Mouse (Mus musculus) erythroblast, embryonic 14.5 days (primary cell): ENCODE measurements around the gene Cped1. TPM values are rescaled to one million over a fixed set of nuclear protein-coding genes. Genes with fewer than 3 reads are reported as not detected.

ENCODE experiments used
- H3K27me3 ChIP-seq: 2 replicates; pipeline ENCODE4 v1.6.1; 2012; ENCODE audit warnings: inconsistent platforms; ENCODE audit not compliant: control insufficient read depth
- H3K36me3 ChIP-seq: 2 replicates; pipeline ENCODE4 v1.6.1; 2012; ENCODE audit warnings: mild to moderate bottlenecking, inconsistent platforms; ENCODE audit not compliant: control insufficient read depth
- H3K4me1 ChIP-seq: 2 replicates; pipeline ENCODE4 v1.6.1; 2012; ENCODE audit warnings: inconsistent platforms; ENCODE audit not compliant: control insufficient read depth
- H3K4me3 ChIP-seq: replicated peaks from 2 replicates; pipeline ENCODE3; 2012; ENCODE audit warnings: moderate library complexity, mild to moderate bottlenecking, inconsistent platforms
- H3K9me3 ChIP-seq: 2 replicates; pipeline ENCODE4 v1.6.1; 2012; ENCODE audit warnings: low read length, inconsistent platforms, mixed read lengths; ENCODE audit not compliant: control insufficient read depth
- GATA1 ChIP-seq: IDR thresholded peaks from 2 replicates; pipeline ENCODE4 v1.6.1; 2012; ENCODE audit warnings: low read length, inconsistent platforms, mixed read lengths
- TAL1 ChIP-seq: IDR thresholded peaks from 3 replicates; pipeline ENCODE4 v1.6.1; 2012; ENCODE audit warnings: low read length, inconsistent platforms, mixed read lengths
- polyA plus RNA-seq: library from polyadenylated mRNA; stranded (reverse); fragments of >175 nt; gene quantifications from 2 replicates; pipeline ENCODE4 v1.2.3, GENCODE M21; 2012

Cped1 gene
- polyA plus RNA-seq, 1 experiment: 0.02 TPM

DNA sequence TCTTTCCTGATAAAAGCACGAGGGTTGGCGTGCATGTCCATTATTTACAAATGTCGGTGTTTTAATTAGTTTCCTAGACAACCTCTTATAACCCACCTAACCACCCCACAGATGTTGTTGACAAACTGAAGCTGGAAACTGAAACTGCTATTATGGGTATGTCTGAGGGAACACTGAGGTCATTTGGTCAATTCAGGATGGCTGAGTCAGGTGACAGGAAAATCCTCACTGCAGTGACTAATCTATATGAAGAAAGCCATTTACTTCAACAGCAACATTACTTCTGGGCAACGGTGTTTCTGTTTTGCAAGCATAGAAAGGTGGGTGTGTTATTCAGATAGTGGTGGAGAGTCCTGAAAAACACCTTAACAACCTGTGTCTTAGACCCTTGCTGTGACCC is 12.4 kb downstream of the Cped1 start:
- H3K36me3 ChIP-seq: no peaks in the 10 kb centered on the region
- no peaks in the 10 kb centered on the region for H3K4me1 ChIP-seq
- H3K9me3 ChIP-seq: no peaks in the 10 kb centered on the region
- TF ChIP-seq TAL1 (no peak), GATA1 (no peak)
- no peaks in the 10 kb centered on the region for H3K27me3 ChIP-seq
- H3K4me3 ChIP-seq: no peak overlapping the region

DNA sequence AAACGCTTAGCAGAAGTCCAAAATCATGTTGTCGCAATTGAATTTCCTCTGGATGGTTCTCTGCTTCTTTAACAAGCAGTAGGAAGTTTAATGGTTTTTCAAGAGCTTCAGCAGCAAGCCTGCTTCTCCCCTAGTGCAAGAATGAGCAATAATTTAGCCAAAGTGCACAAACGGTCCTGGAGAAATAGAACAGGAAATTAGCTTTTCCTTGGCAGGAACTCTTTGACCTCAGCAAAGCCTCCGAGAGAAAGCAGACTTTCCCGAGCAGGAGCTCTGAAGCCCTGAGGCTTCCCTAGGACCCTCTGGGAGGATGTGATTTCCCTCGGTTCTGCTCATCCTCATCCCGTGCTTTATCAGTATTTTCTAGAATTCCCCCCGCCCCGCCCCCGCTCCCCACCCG is 13.3 kb downstream of the Cped1 start:
- Histone ChIP-seq H3K36me3 (no peaks in the 10 kb centered on the region), H3K4me1 (no peaks in the 10 kb centered on the region), H3K27me3 (no peaks in the 10 kb centered on the region), H3K9me3 (no peaks in the 10 kb centered on the region), H3K4me3 (no peak overlapping the region)
- no peak for TF ChIP-seq GATA1
- TF ChIP-seq TAL1: no peak

DNA sequence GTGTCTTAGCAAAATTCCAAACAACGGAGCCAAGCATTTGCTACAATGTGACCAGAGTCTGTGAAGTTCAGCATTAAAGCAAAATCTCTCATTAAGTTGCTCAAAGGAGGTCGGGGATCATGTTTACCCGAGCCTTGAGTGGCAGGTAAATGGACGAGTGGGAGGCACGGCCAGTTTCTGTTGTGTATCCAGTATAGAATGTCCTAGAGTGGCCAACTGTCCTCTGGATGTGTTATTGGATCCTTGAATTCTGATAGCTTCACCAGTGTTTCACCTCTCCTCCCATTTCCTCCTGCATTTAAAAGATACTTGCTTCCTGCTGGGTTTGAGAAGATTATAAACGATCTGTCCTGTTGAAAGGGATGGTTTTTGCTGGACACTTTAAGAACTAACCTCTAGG is 14.4 kb downstream of the Cped1 start:
- Histone ChIP-seq H3K4me3 (no peak overlapping the region), H3K27me3 (no peaks in the 10 kb centered on the region), H3K36me3 (no peaks in the 10 kb centered on the region), H3K4me1 (no peaks in the 10 kb centered on the region), H3K9me3 (no peaks in the 10 kb centered on the region)
- TF ChIP-seq TAL1 (no peak), GATA1 (no peak)

DNA sequence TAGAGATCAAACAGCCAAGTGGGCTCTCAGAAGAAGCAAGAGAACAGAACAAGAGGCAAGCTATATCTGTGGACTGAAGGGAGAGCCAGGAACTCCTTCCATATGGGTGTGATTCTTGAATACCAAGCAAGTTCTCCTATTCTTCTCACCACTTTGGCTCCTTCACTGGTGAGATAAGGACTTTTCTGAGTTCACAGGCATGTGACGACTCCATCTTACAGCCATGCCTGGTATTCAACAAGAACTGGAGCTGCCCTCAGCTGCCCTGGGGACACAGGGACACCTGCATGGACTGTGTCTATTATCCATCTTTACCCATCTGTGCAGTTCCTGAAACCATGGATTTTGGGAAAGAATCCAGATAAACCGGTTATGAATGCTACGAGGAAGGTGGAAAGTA is 15.2 kb downstream of the Cped1 start:
- Histone ChIP-seq H3K27me3 (no peaks in the 10 kb centered on the region), H3K36me3 (no peaks in the 10 kb centered on the region), H3K4me3 (no peak overlapping the region), H3K9me3 (no peaks in the 10 kb centered on the region), H3K4me1 (no peaks in the 10 kb centered on the region)
- TF ChIP-seq GATA1 (no peak), TAL1 (no peak)

DNA sequence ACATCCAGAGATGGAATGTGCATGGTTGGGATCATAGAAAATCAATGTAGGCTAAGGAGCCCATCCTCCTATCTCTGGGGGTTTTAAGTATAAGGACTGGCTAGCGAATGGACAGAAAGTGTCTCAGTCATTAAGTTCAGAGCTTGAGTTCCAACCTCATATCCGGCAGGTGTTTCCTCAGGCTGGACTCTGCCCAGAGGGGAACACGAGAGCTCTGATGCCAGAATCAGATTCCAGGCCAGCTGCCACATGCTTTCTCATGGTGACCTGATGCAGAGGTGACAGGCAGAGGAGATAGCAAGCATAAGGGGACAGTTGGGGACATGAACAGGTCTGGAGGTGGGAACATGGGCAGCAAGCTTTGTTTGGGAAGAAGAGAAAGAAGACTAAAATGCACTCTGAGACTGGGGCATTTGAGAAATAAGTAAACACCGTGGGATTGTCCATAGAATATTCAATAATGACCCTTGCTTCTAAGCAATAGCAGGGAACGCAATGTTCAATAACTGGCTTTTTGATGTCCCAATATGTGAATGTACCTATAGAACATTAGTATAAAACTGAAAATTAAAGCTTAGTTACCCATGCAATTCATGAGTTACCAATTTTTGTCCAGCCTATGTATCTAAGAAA is 15.7 kb downstream of the Cped1 start:
- Histone ChIP-seq H3K9me3 (no peaks in the 10 kb centered on the region), H3K4me1 (no peaks in the 10 kb centered on the region), H3K4me3 (no peak overlapping the region), H3K27me3 (no peaks in the 10 kb centered on the region), H3K36me3 (no peaks in the 10 kb centered on the region)
- TF ChIP-seq TAL1: no peak

DNA sequence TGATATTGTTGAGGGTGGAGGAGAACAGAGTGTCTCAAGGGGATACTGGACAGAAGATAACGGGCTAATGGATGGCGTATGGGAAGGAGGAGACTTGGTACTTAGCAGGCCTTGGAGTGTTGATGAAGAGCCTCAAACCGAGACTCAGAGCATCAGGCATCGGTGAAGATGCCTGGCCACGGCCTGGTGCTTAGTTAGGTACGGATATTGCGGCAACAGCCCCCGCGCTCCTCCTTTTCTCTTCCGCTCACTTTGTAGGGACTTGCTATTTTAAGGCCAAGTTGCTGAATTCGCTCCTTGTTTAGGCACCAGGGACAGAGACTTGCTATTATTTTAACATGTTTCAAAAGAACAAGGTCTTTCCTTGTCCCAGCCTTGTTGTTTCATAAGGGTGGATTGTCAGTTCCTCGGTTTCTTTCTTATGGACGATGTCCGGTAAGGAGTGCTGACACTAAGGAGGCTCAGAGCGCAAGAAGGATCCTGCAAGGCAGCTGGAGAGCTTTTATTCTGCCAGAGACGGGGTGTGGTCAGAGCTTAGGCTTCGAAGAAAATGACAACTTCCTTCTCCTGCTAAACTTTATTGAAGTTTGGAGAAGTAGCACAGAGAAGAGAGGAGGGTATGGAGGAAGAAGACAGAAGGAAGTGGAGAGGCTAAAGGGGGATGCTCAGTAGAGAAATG is 16.9 kb downstream of the Cped1 start:
- no peaks in the 10 kb centered on the region for H3K27me3 ChIP-seq
- H3K4me3 ChIP-seq: no peak overlapping the region
- no peaks in the 10 kb centered on the region for H3K4me1 ChIP-seq
- H3K36me3 ChIP-seq: no peaks in the 10 kb centered on the region
- no peak for TF ChIP-seq TAL1
- TF ChIP-seq GATA1: no peak
- H3K9me3 ChIP-seq: no peaks in the 10 kb centered on the region

DNA sequence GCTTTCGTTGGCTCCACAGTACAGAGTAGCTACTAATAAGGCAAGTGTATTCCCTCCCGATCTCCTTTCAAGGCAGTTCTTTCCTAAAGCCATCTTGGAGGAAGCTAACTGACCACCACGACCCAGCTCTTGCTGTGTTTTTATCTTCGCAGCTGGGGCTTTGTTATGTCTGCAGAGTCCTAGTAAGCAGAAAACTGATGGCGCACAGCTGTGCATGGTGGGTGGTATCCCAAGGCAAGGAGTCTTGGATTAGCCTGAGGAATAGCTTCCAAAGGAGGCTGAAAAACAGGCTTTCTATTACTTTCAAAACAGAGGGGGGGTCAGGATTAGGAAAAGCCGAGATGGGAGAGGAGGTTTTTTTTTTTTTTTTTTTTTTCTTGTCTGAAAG is 17.5 kb downstream of the Cped1 start:
- no peaks in the 10 kb centered on the region for H3K9me3 ChIP-seq
- TF ChIP-seq TAL1 (no peak), GATA1 (no peak)
- H3K4me3 ChIP-seq: no peak overlapping the region

DNA sequence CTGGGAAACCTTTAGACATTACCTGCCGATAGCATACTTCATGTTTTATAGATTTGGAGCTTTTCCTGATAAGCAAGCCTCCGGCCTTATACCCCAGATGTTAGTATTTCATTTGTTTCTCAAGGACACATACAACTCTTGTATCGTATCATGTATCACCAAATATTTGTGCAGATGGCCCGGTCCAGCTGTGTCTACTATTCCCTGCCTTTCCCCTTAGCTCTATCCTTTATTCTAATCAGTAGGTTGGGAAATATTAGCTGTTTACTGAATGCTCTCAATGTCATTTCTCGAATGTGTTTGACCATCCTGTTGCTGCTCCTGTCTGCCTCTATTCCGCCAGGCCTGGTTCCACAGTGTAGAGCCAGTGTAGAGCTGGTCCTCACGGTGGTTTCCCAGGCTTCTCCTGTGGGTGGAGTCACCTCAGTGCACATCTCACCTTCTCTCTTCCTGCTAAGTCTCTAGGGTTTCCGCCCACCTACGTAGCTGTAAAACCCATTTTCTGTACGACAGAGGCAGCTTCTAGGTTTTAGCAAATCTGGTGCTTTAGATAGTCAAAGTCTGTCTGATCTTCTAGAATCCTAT is 18.3 kb downstream of the Cped1 start:
- Histone ChIP-seq H3K9me3 (no peaks in the 10 kb centered on the region), H3K27me3 (no peaks in the 10 kb centered on the region), H3K4me3 (no peak overlapping the region), H3K4me1 (no peaks in the 10 kb centered on the region), H3K36me3 (no peaks in the 10 kb centered on the region)
- no peak for TF ChIP-seq TAL1
- no peak for TF ChIP-seq GATA1

More for the DNA sequence above, 17.5 kb downstream of the Cped1 start:
- no peaks in the 10 kb centered on the region for H3K27me3 ChIP-seq
- no peaks in the 10 kb centered on the region for H3K36me3 ChIP-seq
- H3K4me1 ChIP-seq: no peaks in the 10 kb centered on the region

DNA sequence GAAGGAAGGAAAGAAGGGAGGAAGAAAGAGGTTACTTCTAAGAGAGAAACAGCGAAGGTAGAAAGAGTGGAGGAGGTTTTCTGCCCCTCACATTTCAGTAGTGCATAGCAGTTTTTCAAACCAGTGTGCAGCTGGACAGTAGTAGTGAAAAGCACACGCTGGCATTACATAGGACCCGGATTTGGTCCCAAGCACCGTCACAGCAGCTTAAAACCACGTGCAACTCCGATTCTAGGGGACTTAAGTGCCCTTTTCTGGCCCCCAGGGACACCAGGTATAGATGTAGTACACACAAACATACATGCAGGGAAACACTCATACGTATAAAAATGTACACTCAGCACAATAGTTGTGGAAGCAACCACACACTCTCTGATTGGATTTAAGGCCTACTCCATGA is 22.6 kb downstream of the Cped1 start:
- Histone ChIP-seq H3K9me3 (no peaks in the 10 kb centered on the region), H3K36me3 (no peaks in the 10 kb centered on the region), H3K4me1 (no peaks in the 10 kb centered on the region), H3K4me3 (no peak overlapping the region), H3K27me3 (no peaks in the 10 kb centered on the region)
- no peak for TF ChIP-seq GATA1
- no peak for TF ChIP-seq TAL1
